Mouse (Mus musculus) testis, postnatal 10 days (tissue): ENCODE measurements at regions not wholly inside any gene's neighbourhood (a gene's known extent, or its start where the extent isn't known, plus 50 kb on each side); places are given as distances from the start of the nearest gene placed in this dataset.

Source experiments
- DNase-seq: peaks from one replicate; pipeline ENCODE4 v3.0.0; 2021; ENCODE audit warnings: low spot score

DNA sequence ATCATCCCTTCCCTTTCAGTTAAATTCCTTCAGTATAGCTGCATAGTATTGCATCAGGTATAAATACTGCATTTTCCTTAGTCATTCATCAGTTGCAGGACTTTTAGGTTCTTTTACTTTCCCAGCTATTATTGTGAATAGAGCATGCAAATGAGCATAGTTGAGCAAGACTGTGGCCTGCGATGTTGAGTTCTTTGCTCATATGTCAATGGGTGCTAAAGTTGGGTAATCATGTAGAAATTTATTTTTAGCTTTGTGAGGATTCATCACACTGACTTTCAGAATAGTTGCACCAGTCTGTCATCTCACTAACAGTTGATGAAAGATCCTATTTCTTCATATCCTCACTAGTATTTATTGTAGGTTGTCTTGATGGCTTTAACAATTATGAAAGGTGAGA is 380.3 kb upstream of the Arrdc3 start:
- no peak for DNase-seq

DNA sequence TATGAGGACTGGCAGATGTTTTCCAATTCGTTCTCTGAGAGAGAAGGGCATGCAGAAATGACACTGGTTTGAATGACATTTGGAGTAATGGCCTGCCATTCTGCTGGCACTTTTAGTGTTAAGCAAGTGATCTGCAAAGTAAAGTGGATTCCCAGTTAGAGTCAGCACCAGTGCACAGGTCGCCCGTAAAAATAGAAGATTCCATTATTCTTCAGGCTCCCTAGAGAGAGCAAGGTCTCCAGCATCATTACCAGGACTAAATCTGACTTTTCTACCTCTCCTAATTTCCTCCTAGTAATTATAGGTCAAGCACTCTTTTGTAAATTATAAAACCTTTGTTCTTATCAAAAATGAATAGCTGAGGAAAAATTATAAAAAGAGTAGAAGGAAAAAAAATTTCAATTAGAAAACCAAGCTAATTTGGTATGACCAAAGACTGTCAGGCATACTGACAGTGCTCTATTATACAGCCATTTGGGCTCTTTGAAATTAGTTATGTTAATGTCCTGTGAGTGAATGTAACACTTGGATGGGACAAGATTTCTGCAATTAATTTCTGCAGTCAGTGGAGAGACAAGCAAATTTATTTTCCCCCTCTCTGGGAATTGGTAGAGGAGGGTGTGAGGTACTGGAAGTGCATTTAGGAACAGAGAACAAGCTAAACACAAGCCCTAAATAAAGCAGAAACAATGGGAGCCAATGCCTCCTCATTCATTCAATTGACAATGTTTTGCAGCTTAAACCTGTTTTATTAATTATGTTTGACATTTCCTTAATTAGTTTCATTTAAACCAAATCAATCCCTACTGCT is 368.8 kb upstream of the Arrdc3 start:
- no peak for DNase-seq

GRCm38 (mm10) chr13:80514982-80515253 is 368.3 kb upstream of the Arrdc3 start:
- DNase-seq, result no peak

GRCm38 (mm10) chr13:80518836-80519235 is 364.3 kb upstream of the Arrdc3 start:
- DNase-seq, result no peak

GRCm38 (mm10) chr13:80519792-80520191 is 363.4 kb upstream of the Arrdc3 start:
- peak; percentile 41 for DNase-seq

- no peak for DNase-seq
These were observed 347.3 kb upstream of the Arrdc3 start for GRCm38 (mm10) chr13:80535755-80536350.

- no peak for DNase-seq
These were observed 338.2 kb upstream of the Arrdc3 start for GRCm38 (mm10) chr13:80544951-80545350.

- DNase-seq, result no peak
These were observed 326.0 kb upstream of the Arrdc3 start for GRCm38 (mm10) chr13:80557156-80557555.
